Mouse (Mus musculus): ENCODE measurements around the gene Garnl3. TPM values are rescaled to one million over a fixed set of nuclear protein-coding genes. Genes with fewer than 3 reads are reported as not detected.

Garnl3 gene
- polyA plus RNA-seq, 1 experiment from 2014 or later, result 62.3 TPM

DNA sequence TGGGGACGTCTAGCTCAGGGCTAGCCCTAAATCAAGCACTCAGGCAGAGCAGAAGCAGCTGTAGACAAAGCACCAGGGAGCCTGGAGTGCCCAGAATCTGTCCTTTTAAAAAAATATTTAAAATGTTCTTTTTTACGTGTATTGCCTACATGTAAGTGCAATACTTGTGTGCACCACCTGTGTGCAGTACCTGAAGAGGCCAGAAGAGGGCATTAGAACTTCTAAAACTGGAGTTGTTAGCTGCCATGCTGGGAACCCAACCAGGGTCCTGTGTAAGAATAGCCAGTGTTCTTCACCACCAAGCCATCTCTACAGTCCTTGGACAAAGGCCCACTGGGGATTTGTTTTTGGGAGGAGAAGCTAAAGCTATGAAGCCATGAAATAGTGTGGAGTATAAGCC, 176.9 kb downstream of the Garnl3 start:
- 92% methylated on average over 2 of the region's 2 CpGs for WGBS
- Histone ChIP-seq H3K27me3 (replicated peaks) (no peaks in the 10 kb centered on the region), H3K4me1 (no peaks in the 10 kb centered on the region), H3K4me2 (no peak overlapping the region), H3K4me3 (replicated peaks) (no peak overlapping the region), H3K27ac (replicated peaks) (no peak overlapping the region), H3K36me3 (peaks cover 63% of the 10 kb centered on the region), H3K9ac (replicated peaks) (no peak overlapping the region), H3K9me3 (replicated peaks) (no peaks in the 10 kb centered on the region)
- ATAC-seq (ENCODE audit: low FRiP score), result no peak

DNA sequence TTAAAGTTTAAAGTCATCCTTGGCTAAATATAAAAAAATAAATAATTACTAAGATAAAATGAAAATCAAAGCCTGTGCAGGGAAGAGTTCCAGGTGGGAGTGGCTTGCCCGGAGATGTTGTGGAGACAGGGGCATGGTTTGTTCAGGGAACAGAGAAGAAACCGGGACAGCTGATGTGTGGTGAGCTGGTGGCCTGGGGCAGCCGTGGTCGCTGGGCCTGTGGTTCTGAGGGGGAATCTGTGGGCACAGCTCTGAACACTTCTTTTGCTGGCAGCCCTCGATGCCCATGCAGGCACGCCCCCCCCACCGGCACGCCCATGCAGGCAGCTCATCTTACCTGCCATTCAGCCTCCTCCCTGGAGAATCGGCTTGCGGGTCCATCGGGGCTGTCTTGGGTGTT, 184.0 kb downstream of the Garnl3 start:
- Histone ChIP-seq H3K4me1 (no peaks in the 10 kb centered on the region), H3K4me2 (no peak overlapping the region), H3K36me3 (peaks cover 78% of the 10 kb centered on the region), H3K27ac (replicated peaks) (no peak overlapping the region), H3K9ac (replicated peaks) (no peak overlapping the region), H3K4me3 (replicated peaks) (no peak overlapping the region), H3K9me3 (replicated peaks) (no peaks in the 10 kb centered on the region), H3K27me3 (replicated peaks) (no peaks in the 10 kb centered on the region)
- WGBS, result 93% methylated on average over 11 of the region's 11 CpGs
- no peak for ATAC-seq (ENCODE audit: low FRiP score)

DNA sequence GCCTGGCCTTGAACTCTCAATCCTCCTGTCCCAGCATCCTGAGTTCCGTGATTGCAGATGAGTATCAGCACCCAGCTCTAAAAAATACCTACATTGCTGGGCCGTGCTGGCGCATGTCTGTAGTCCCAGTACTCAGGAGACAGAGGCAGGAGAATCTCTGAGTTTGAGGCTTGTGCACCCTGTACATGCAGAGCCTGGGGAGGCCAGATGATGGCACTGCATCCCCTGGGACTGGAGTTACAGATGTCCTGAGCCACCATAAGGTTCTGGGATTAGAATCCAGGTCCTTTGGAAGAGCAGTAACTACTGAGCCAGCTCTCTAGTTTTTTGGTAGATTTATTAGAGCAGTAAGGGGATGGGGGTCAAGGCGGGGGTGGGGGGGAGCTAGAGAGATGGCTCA, 191.0 kb downstream of the Garnl3 start:
- Histone ChIP-seq H3K27me3 (replicated peaks) (no peaks in the 10 kb centered on the region), H3K9me3 (replicated peaks) (no peaks in the 10 kb centered on the region), H3K4me1 (no peaks in the 10 kb centered on the region), H3K36me3 (peaks cover 82% of the 10 kb centered on the region), H3K4me3 (replicated peaks) (no peak overlapping the region), H3K27ac (replicated peaks) (no peak overlapping the region), H3K4me2 (no peak overlapping the region), H3K9ac (replicated peaks) (no peak overlapping the region)
- 92% methylated on average over 4 of the region's 4 CpGs for WGBS
- ATAC-seq (ENCODE audit: low FRiP score), result no peak

DNA sequence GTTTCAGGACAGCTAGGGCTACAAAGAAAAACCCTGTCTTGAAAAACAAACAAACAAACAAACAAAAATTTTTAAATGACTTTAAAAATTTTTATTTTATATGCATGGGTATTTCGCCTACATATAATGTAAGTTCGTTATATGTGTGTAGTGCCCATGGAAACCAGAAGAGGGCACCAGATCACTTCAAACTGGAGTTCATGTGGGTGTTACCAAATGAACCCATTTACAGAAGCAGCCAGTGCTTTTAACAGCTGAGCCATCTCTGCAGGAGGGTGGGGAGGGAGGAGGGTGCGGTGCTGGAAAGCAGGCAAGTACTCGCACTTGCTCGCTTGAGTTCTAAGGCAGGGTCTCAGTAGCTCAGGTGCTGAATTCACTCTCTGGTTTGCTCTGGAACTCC, 192.0 kb downstream of the Garnl3 start:
- no peaks in the 10 kb centered on the region for H3K27me3 ChIP-seq (replicated peaks)
- H3K4me2 ChIP-seq, result no peak overlapping the region
- 63% methylated on average over 5 of the region's 5 CpGs for WGBS
- ATAC-seq (ENCODE audit: low FRiP score), result no peak
- H3K9ac ChIP-seq (replicated peaks), result no peak overlapping the region
- H3K27ac ChIP-seq (replicated peaks), result no peak overlapping the region
- no peak overlapping the region for H3K4me3 ChIP-seq (replicated peaks)
- H3K4me1 ChIP-seq, result no peaks in the 10 kb centered on the region
- peaks cover 81% of the 10 kb centered on the region for H3K36me3 ChIP-seq
- H3K9me3 ChIP-seq (replicated peaks), result no peaks in the 10 kb centered on the region

DNA sequence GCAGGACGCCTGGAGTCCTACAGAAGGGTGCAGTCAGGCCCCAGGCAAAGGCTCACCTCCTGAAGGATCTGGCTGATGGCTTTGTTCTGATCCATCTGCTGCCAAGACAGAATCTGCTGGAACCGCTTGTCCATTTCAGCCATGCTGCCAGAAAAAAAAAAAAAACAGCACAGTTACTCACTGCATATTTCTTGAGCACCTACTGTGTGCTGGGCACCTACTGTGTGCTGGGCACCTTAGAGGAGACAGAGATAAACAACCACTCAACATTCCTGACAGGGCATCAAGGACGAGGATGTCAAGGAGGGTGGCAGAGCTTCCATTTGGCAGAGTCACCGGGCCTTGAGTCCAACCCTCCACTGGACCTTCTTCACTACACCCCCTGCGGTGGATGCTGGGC, 192.7 kb downstream of the Garnl3 start:
- no peak overlapping the region for H3K27ac ChIP-seq (replicated peaks)
- H3K36me3 ChIP-seq, result peaks cover 83% of the 10 kb centered on the region
- no peaks in the 10 kb centered on the region for H3K27me3 ChIP-seq (replicated peaks)
- no peak overlapping the region for H3K4me2 ChIP-seq
- 95% methylated on average over 5 of the region's 5 CpGs for WGBS
- H3K9me3 ChIP-seq (replicated peaks), result no peaks in the 10 kb centered on the region
- no peak for ATAC-seq (ENCODE audit: low FRiP score)
- H3K4me3 ChIP-seq (replicated peaks), result no peak overlapping the region
- H3K9ac ChIP-seq (replicated peaks), result no peak overlapping the region
- H3K4me1 ChIP-seq, result no peaks in the 10 kb centered on the region

Other genes with a start within 250 kb of the Garnl3 start
- 104 and 116 TPM in 2 replicates for gene Rpl12, start 170.1 kb downstream of the Garnl3 start, polyA plus RNA-seq (2015; fragmentation: Nextera tagmentation; extraction: Ambion mirVana)
- gene Lrsam1, start 170.0 kb downstream of the Garnl3 start, polyA plus RNA-seq (2015; fragmentation: Nextera tagmentation; extraction: Ambion mirVana), result 22.0 and 23.5 TPM in 2 replicates
- gene Slc2a8, start 149.6 kb downstream of the Garnl3 start, polyA plus RNA-seq (2015; fragmentation: Nextera tagmentation; extraction: Ambion mirVana), result 24.7 and 27.6 TPM in 2 replicates
- 12.0 and 18.0 TPM in 2 replicates for gene Angptl2, start 84.4 kb upstream of the Garnl3 start, polyA plus RNA-seq (2015; fragmentation: Nextera tagmentation; extraction: Ambion mirVana)
- 31.6 and 34.9 TPM in 2 replicates for gene Ralgps1, start 239.8 kb upstream of the Garnl3 start, polyA plus RNA-seq (2015; fragmentation: Nextera tagmentation; extraction: Ambion mirVana)